Mouse (Mus musculus): Measurements from ENCODE around the gene Lrig1. TPM values are rescaled to one million over a fixed set of nuclear protein-coding genes. Genes with fewer than 3 reads are reported as not detected.
A peak's percentile ranks its signal among the peaks of the same experiment; 100 is the strongest.

Gene Lrig1
- polyA plus RNA-seq, 1 experiment from 2014 or later, result 17.2 TPM

DNA sequence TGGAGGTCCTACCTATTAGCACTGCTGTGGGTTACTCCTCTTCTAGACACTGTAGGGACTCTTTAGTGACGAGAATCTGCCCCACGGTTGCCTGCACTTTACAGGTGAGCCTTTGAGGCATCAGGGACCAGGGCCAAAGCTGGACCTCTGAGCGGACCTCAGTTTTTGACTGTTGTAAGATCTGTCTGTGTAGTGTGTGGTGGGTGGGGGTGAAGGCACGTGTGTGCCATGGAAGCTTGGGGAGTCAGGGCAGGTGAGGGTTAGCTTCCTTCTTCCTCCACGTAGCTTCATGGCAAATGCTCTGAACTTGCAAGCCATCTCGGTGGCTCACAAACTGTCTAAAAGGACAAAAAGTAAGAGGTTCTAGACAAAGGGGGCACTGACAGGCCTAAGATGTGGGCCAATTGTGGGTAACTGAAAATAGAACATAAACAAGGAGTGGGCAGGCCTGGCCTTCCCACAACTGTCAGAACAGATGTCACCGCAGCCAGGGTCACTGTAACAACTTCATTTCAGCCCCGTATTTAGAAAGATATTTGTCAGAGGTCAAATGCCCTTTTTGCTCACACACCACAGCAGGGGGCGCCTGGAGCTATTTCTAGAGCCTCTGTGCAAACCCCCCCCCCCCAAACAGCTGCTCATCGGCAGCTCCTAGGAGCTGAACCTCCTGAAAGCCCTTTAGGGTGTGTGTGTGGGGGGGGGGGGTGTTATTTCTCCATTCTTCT lies 103.0 kb downstream of the Lrig1 start:
- Histone ChIP-seq H3K36me3 (replicated peaks; ENCODE audit: control insufficient read depth, insufficient read depth, low read depth, low read length) (no peaks in the 10 kb centered on the region), H3K27me3 (ENCODE audit: control insufficient read depth, insufficient read depth, low read length) (no peaks in the 10 kb centered on the region), H3K27ac (replicated peaks; ENCODE audit: low read depth, low read length) (no peak overlapping the region), H3K4me2 (ENCODE audit: low read depth, low read length) (no peak overlapping the region), H3K9ac (replicated peaks; ENCODE audit: low read length) (no peak overlapping the region), H3K4me3 (ENCODE audit: low read depth, low read length) (no peak overlapping the region), H3K9me3 (replicated peaks; ENCODE audit: control insufficient read depth, low read length) (no peaks in the 10 kb centered on the region), H3K4me1 (ENCODE audit: control insufficient read depth, insufficient read depth, low read length) (peaks cover 2% of the 10 kb centered on the region; the same call in 1 of the 2 replicates)
- DNase-seq (ENCODE audit: low spot score) (peak; percentile 47), ATAC-seq (replicated peaks; ENCODE audit: insufficient number of reproducible peaks, low FRiP score, low TSS enrichment, low read depth) (no peak)
- 63% methylated on average over 10 of the region's 10 CpGs for WGBS

- ATAC-seq (replicated peaks; ENCODE audit: insufficient number of reproducible peaks, low FRiP score, low TSS enrichment, low read depth), result no peak
- no peak overlapping the region for H3K9ac ChIP-seq (replicated peaks; ENCODE audit: low read length)
- no peaks in the 10 kb centered on the region for H3K27me3 ChIP-seq (ENCODE audit: control insufficient read depth, insufficient read depth, low read length)
- peaks cover 2% of the 10 kb centered on the region; the same call in 1 of the 2 replicates for H3K4me1 ChIP-seq (ENCODE audit: control insufficient read depth, insufficient read depth, low read length)
- H3K36me3 ChIP-seq (replicated peaks; ENCODE audit: control insufficient read depth, insufficient read depth, low read depth, low read length), result no peaks in the 10 kb centered on the region
- no peak overlapping the region for H3K4me2 ChIP-seq (ENCODE audit: low read depth, low read length)
- no peak overlapping the region for H3K4me3 ChIP-seq (ENCODE audit: low read depth, low read length)
- no peak for DNase-seq (ENCODE audit: low spot score)
- no peaks in the 10 kb centered on the region for H3K9me3 ChIP-seq (replicated peaks; ENCODE audit: control insufficient read depth, low read length)
- no peak overlapping the region for H3K27ac ChIP-seq (replicated peaks; ENCODE audit: low read depth, low read length)
- 87% methylated on average over 14 of the region's 14 CpGs for WGBS
These were observed 103.8 kb downstream of the Lrig1 start for GRCm38 (mm10) chr6:94596051-94596760.

DNA sequence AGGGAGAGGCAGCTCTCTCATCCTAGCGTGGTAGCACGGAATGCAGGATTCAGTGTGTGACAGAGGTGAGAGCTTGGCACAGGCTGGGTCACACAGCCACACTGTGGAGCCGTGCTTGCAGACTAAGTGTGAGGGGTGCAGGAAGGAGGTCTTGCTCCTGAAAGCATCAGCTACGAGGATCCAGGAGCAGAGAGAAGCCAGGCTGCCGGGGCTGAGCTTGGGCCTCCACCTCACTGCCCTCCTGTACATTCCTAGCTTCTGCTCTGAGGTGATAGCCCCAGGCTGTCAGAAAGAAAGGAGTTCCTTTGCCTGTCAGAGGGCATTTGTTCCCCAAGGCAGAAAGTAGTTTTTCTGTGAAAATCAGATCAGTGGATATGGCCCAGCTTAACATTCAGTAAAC lies 104.8 kb downstream of the Lrig1 start:
- no peak for DNase-seq (ENCODE audit: low spot score)
- no peak overlapping the region for H3K27ac ChIP-seq (replicated peaks; ENCODE audit: low read depth, low read length)
- H3K36me3 ChIP-seq (replicated peaks; ENCODE audit: control insufficient read depth, insufficient read depth, low read depth, low read length), result no peaks in the 10 kb centered on the region
- no peak overlapping the region; the same call in 1 of the 2 replicates for H3K9ac ChIP-seq (replicated peaks; ENCODE audit: low read length)
- no peak overlapping the region for H3K4me2 ChIP-seq (ENCODE audit: low read depth, low read length)
- ATAC-seq (replicated peaks; ENCODE audit: insufficient number of reproducible peaks, low FRiP score, low TSS enrichment, low read depth), result no peak
- peaks cover 2% of the 10 kb centered on the region; the same call in 1 of the 2 replicates for H3K4me1 ChIP-seq (ENCODE audit: control insufficient read depth, insufficient read depth, low read length)
- no peak overlapping the region for H3K4me3 ChIP-seq (ENCODE audit: low read depth, low read length)
- no peaks in the 10 kb centered on the region for H3K27me3 ChIP-seq (ENCODE audit: control insufficient read depth, insufficient read depth, low read length)
- WGBS, result 45% methylated on average over 5 of the region's 5 CpGs
- no peaks in the 10 kb centered on the region for H3K9me3 ChIP-seq (replicated peaks; ENCODE audit: control insufficient read depth, low read length)

GRCm38 (mm10) chr6:94594711-94595110 lies 105.2 kb downstream of the Lrig1 start:
- no peaks in the 10 kb centered on the region for H3K36me3 ChIP-seq (replicated peaks; ENCODE audit: control insufficient read depth, insufficient read depth, low read depth, low read length)
- ATAC-seq (replicated peaks; ENCODE audit: insufficient number of reproducible peaks, low FRiP score, low TSS enrichment, low read depth) (no peak), DNase-seq (ENCODE audit: low spot score) (no peak)
- H3K9ac ChIP-seq (replicated peaks; ENCODE audit: low read length), result no peak overlapping the region
- no peaks in the 10 kb centered on the region for H3K9me3 ChIP-seq (replicated peaks; ENCODE audit: control insufficient read depth, low read length)
- H3K4me1 ChIP-seq (ENCODE audit: control insufficient read depth, insufficient read depth, low read length), result peaks cover 2% of the 10 kb centered on the region; the same call in 1 of the 2 replicates
- H3K4me3 ChIP-seq (ENCODE audit: low read depth, low read length), result no peak overlapping the region
- 76% methylated on average over 11 of the region's 11 CpGs for WGBS
- H3K27me3 ChIP-seq (ENCODE audit: control insufficient read depth, insufficient read depth, low read length), result no peaks in the 10 kb centered on the region
- H3K27ac ChIP-seq (replicated peaks; ENCODE audit: low read depth, low read length), result no peak overlapping the region
- H3K4me2 ChIP-seq (ENCODE audit: low read depth, low read length), result no peak overlapping the region

GRCm38 (mm10) chr6:94594096-94594665 lies 105.8 kb downstream of the Lrig1 start:
- no peak for ATAC-seq (replicated peaks; ENCODE audit: insufficient number of reproducible peaks, low FRiP score, low TSS enrichment, low read depth)
- 63% methylated on average over 6 of the region's 6 CpGs for WGBS
- H3K4me1 ChIP-seq (ENCODE audit: control insufficient read depth, insufficient read depth, low read length), result peaks cover 2% of the 10 kb centered on the region; the same call in 1 of the 2 replicates
- H3K9me3 ChIP-seq (replicated peaks; ENCODE audit: control insufficient read depth, low read length), result no peaks in the 10 kb centered on the region
- no peaks in the 10 kb centered on the region for H3K27me3 ChIP-seq (ENCODE audit: control insufficient read depth, insufficient read depth, low read length)
- no peak overlapping the region for H3K9ac ChIP-seq (replicated peaks; ENCODE audit: low read length)
- H3K36me3 ChIP-seq (replicated peaks; ENCODE audit: control insufficient read depth, insufficient read depth, low read depth, low read length), result no peaks in the 10 kb centered on the region
- H3K4me3 ChIP-seq (ENCODE audit: low read depth, low read length), result no peak overlapping the region
- H3K27ac ChIP-seq (replicated peaks; ENCODE audit: low read depth, low read length), result no peak overlapping the region
- DNase-seq (ENCODE audit: low spot score), result no peak
- no peak overlapping the region for H3K4me2 ChIP-seq (ENCODE audit: low read depth, low read length)

DNA sequence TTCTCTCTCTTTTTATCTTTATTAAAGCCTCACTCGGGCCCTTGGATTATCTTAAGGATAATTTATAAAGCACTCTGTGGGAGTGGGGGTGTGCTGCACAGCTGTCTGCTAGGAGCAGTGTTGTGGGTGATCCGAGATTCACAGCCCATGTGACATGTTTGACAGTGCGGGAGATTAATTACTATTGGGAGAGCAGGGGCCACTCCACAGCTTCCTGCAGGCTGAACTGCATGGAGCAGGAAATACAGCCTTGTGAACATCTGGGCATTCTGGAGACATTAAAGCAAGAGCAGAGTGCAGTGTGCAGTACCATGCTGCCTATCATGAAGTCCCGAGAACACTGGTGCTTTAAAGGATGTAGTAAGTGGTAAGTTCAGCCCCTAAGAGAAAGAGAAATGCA lies 107.2 kb downstream of the Lrig1 start:
- Histone ChIP-seq H3K4me1 (ENCODE audit: control insufficient read depth, insufficient read depth, low read length) (peaks cover 2% of the 10 kb centered on the region; the same call in 1 of the 2 replicates), H3K4me3 (ENCODE audit: low read depth, low read length) (no peak overlapping the region), H3K9ac (replicated peaks; ENCODE audit: low read length) (no peak overlapping the region), H3K9me3 (replicated peaks; ENCODE audit: control insufficient read depth, low read length) (no peaks in the 10 kb centered on the region), H3K4me2 (ENCODE audit: low read depth, low read length) (no peak overlapping the region), H3K27me3 (ENCODE audit: control insufficient read depth, insufficient read depth, low read length) (no peaks in the 10 kb centered on the region), H3K36me3 (replicated peaks; ENCODE audit: control insufficient read depth, insufficient read depth, low read depth, low read length) (no peaks in the 10 kb centered on the region), H3K27ac (replicated peaks; ENCODE audit: low read depth, low read length) (no peak overlapping the region)
- WGBS, result 18% methylated on average over 4 of the region's 4 CpGs
- peak; percentile 34 for DNase-seq (ENCODE audit: low spot score)
- ATAC-seq (replicated peaks; ENCODE audit: insufficient number of reproducible peaks, low FRiP score, low TSS enrichment, low read depth), result peak; percentile 54; the same call in 1 of the 2 replicates

DNA sequence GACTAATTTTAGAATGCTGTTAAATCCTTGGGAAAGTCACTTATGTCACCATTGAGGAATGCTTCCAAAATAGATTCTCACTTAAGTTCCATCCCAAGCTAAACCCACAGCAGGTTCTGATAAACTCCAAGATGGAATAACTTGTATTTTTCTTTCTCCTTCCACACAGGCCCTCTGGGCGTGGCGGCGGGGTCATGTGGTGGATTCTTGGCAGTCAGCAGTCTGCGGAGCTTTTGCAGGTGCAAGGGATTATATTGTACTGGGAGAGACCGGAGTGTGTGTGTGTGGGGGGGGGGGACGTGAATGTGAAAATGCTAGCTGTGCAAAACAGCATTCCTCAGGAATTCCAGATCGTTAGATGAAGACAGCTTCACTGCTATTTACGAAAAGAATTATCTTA lies 107.7 kb downstream of the Lrig1 start:
- no peak overlapping the region for H3K4me3 ChIP-seq (ENCODE audit: low read depth, low read length)
- H3K4me2 ChIP-seq (ENCODE audit: low read depth, low read length), result no peak overlapping the region
- no peaks in the 10 kb centered on the region for H3K36me3 ChIP-seq (replicated peaks; ENCODE audit: control insufficient read depth, insufficient read depth, low read depth, low read length)
- 26% methylated on average over 8 of the region's 8 CpGs for WGBS
- H3K9me3 ChIP-seq (replicated peaks; ENCODE audit: control insufficient read depth, low read length), result no peaks in the 10 kb centered on the region
- no peaks in the 10 kb centered on the region for H3K27me3 ChIP-seq (ENCODE audit: control insufficient read depth, insufficient read depth, low read length)
- no peak; the same call in 1 of the 2 replicates for ATAC-seq (replicated peaks; ENCODE audit: insufficient number of reproducible peaks, low FRiP score, low TSS enrichment, low read depth)
- H3K9ac ChIP-seq (replicated peaks; ENCODE audit: low read length), result no peak overlapping the region
- H3K27ac ChIP-seq (replicated peaks; ENCODE audit: low read depth, low read length), result no peak overlapping the region
- peak; percentile 75 for DNase-seq (ENCODE audit: low spot score)
- peaks cover 2% of the 10 kb centered on the region; the same call in 1 of the 2 replicates for H3K4me1 ChIP-seq (ENCODE audit: control insufficient read depth, insufficient read depth, low read length)

GRCm38 (mm10) chr6:94588365-94588764 lies 111.6 kb downstream of the Lrig1 start:
- DNase-seq (ENCODE audit: low spot score) (no peak), ATAC-seq (replicated peaks; ENCODE audit: insufficient number of reproducible peaks, low FRiP score, low TSS enrichment, low read depth) (no peak)
- no peaks in the 10 kb centered on the region for H3K9me3 ChIP-seq (replicated peaks; ENCODE audit: control insufficient read depth, low read length)
- no peaks in the 10 kb centered on the region for H3K36me3 ChIP-seq (replicated peaks; ENCODE audit: control insufficient read depth, insufficient read depth, low read depth, low read length)
- WGBS, result 83% methylated on average over 4 of the region's 4 CpGs
- H3K9ac ChIP-seq (replicated peaks; ENCODE audit: low read length), result no peak overlapping the region
- H3K27ac ChIP-seq (replicated peaks; ENCODE audit: low read depth, low read length), result no peak overlapping the region
- H3K4me2 ChIP-seq (ENCODE audit: low read depth, low read length), result no peak overlapping the region
- H3K27me3 ChIP-seq (ENCODE audit: control insufficient read depth, insufficient read depth, low read length), result no peaks in the 10 kb centered on the region
- H3K4me3 ChIP-seq (ENCODE audit: low read depth, low read length), result no peak overlapping the region
- no peaks in the 10 kb centered on the region for H3K4me1 ChIP-seq (ENCODE audit: control insufficient read depth, insufficient read depth, low read length)

Measured in embryonic facial prominence, embryonic 11.5 days (tissue).